Mouse (Mus musculus): ENCODE measurements around the gene Abcc8. TPM values are rescaled to one million over a fixed set of nuclear protein-coding genes. Genes with fewer than 3 reads are reported as not detected.

Gene Abcc8
- polyA plus RNA-seq, 1 experiment from 2014 or later, result 1.5 TPM

- peaks cover 72% of the 10 kb centered on the region for H3K27me3 ChIP-seq (ENCODE audit: poor library complexity, severe bottlenecking)
- H3K4me3 ChIP-seq, result no peak overlapping the region
- 84% methylated on average over 19 of the region's 19 CpGs for WGBS
- no peak overlapping the region for H3K27ac ChIP-seq
- DNase-seq (ENCODE audit: extremely low spot score, low spot score), result no peak
- H3K36me3 ChIP-seq (replicated peaks), result no peaks in the 10 kb centered on the region
- H3K4me1 ChIP-seq, result peaks cover 16% of the 10 kb centered on the region
- H3K9me3 ChIP-seq, result no peaks in the 10 kb centered on the region
Measured at GRCm38 (mm10) chr7:46098221-46098918, 81.5 kb downstream of the Abcc8 start.

DNA sequence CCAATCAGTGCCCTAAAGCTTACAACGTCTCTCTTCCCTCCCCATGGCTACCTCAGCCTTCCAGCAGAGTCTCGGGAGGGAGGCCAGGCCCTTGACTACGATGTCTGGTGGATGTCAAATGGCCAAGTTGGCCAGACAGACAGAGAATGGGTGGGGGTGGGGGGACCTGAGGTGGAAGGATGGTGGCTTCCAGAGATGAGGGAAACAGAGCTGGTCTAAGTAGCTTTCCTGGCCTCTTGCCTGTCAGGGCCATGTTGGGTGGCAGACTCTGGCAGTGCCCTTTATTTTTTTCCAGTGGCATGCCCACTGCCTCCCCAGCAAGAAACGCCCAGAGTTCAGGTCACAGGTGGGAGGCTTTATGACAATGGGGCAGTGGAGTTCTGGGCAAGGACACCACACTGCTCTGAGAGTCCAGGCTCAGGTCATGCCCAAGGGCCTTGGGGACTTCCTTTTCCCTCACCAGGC lies 82.5 kb downstream of the Abcc8 start:
- WGBS, result 76% methylated on average over 4 of the region's 4 CpGs
- H3K9me3 ChIP-seq, result no peaks in the 10 kb centered on the region
- H3K4me3 ChIP-seq, result no peak overlapping the region
- peaks cover 82% of the 10 kb centered on the region for H3K27me3 ChIP-seq (ENCODE audit: poor library complexity, severe bottlenecking)
- H3K27ac ChIP-seq, result no peak overlapping the region
- no peaks in the 10 kb centered on the region for H3K36me3 ChIP-seq (replicated peaks)
- peaks cover 24% of the 10 kb centered on the region for H3K4me1 ChIP-seq
- DNase-seq (ENCODE audit: extremely low spot score, low spot score), result no peak

DNA sequence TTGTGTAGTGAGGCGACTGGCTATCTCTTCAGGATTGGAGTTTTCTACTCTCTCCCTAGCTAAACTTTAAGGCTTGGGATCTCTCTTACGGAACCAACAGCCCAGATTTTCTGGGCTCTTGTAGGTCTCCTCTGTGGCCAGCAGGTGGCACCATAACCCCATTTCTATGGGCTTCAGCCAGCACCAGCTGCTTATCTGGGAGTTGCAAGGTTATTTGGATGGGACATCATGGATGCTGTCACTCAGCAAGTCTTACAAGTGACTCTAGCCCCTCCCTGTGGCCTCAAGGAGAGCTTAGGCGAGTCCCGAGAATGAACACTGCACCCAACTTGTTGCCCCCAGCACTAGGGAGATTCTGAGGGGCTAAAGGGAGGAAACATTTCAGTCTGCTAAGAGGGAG lies 83.7 kb downstream of the Abcc8 start:
- peaks cover 92% of the 10 kb centered on the region for H3K27me3 ChIP-seq (ENCODE audit: poor library complexity, severe bottlenecking)
- no peak overlapping the region for H3K27ac ChIP-seq
- DNase-seq (ENCODE audit: extremely low spot score, low spot score), result peak; percentile 70
- H3K4me1 ChIP-seq, result peaks cover 24% of the 10 kb centered on the region
- 5% methylated on average over 4 of the region's 4 CpGs for WGBS
- no peaks in the 10 kb centered on the region for H3K9me3 ChIP-seq
- H3K4me3 ChIP-seq, result no peak overlapping the region
- no peaks in the 10 kb centered on the region for H3K36me3 ChIP-seq (replicated peaks)

- WGBS, result 31% methylated on average over 8 of the region's 8 CpGs
- H3K36me3 ChIP-seq (replicated peaks), result no peaks in the 10 kb centered on the region
- H3K27ac ChIP-seq, result no peak overlapping the region
- H3K27me3 ChIP-seq (ENCODE audit: poor library complexity, severe bottlenecking), result peaks cover 73% of the 10 kb centered on the region
- H3K4me3 ChIP-seq, result no peak overlapping the region
- H3K9me3 ChIP-seq, result peaks cover 8% of the 10 kb centered on the region; the same call in 1 of the 2 replicates
- DNase-seq (ENCODE audit: extremely low spot score, low spot score), result no peak
- H3K4me1 ChIP-seq, result peaks cover 12% of the 10 kb centered on the region
Measured at GRCm38 (mm10) chr7:46092803-46093202, 87.0 kb downstream of the Abcc8 start.

GRCm38 (mm10) chr7:46088241-46088640 lies 91.6 kb downstream of the Abcc8 start:
- DNase-seq (ENCODE audit: extremely low spot score, low spot score), result no peak
- Histone ChIP-seq H3K4me1 (peaks cover 10% of the 10 kb centered on the region), H3K9me3 (peaks cover 8% of the 10 kb centered on the region; the same call in 1 of the 2 replicates), H3K36me3 (replicated peaks) (peaks cover 20% of the 10 kb centered on the region), H3K27ac (no peak overlapping the region), H3K4me3 (no peak overlapping the region), H3K27me3 (ENCODE audit: poor library complexity, severe bottlenecking) (peaks cover 27% of the 10 kb centered on the region)
- WGBS, result 91% methylated on average over 6 of the region's 6 CpGs

DNA sequence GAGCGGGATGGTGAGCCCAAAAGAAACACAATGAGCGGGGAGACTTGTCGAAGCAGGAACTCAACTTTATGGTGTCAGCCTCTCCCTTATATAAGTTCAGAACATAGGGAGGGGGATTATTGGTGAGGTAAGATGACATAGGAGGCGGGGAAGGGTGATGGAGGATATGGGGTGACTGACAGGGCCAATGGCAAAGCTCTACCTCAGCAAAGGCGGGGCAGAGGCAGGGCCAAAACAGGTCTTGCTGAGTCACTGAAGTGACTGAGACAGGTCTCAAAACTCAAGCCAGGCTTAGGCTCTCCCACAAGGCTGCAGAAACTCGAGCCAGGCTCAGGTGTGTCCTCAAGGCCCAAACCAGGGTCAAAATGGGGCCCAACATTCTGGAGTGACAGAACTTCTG lies 93.5 kb downstream of the Abcc8 start:
- H3K4me3 ChIP-seq, result no peak overlapping the region
- H3K27me3 ChIP-seq (ENCODE audit: poor library complexity, severe bottlenecking), result peaks cover 11% of the 10 kb centered on the region; the same call in 1 of the 2 replicates
- H3K9me3 ChIP-seq, result peaks cover 8% of the 10 kb centered on the region; the same call in 1 of the 2 replicates
- peaks cover 2% of the 10 kb centered on the region; the same call in 1 of the 2 replicates for H3K4me1 ChIP-seq
- no peak overlapping the region for H3K27ac ChIP-seq
- DNase-seq (ENCODE audit: extremely low spot score, low spot score), result no peak
- H3K36me3 ChIP-seq (replicated peaks), result peaks cover 39% of the 10 kb centered on the region
- WGBS, result 86% methylated on average over 6 of the region's 6 CpGs

GRCm38 (mm10) chr7:46084839-46085513 lies 94.9 kb downstream of the Abcc8 start:
- WGBS, result 79% methylated on average over 16 of the region's 16 CpGs
- no peak for DNase-seq (ENCODE audit: extremely low spot score, low spot score)
- H3K9me3 ChIP-seq, result peaks cover 8% of the 10 kb centered on the region; the same call in 1 of the 2 replicates
- no peaks in the 10 kb centered on the region; the same call in 1 of the 2 replicates for H3K27me3 ChIP-seq (ENCODE audit: poor library complexity, severe bottlenecking)
- peaks cover 53% of the 10 kb centered on the region for H3K36me3 ChIP-seq (replicated peaks)
- no peak overlapping the region for H3K27ac ChIP-seq
- H3K4me3 ChIP-seq, result no peak overlapping the region
- peaks cover 2% of the 10 kb centered on the region; the same call in 1 of the 2 replicates for H3K4me1 ChIP-seq

GRCm38 (mm10) chr7:46084024-46084423 lies 95.8 kb downstream of the Abcc8 start:
- Histone ChIP-seq H3K27ac (no peak overlapping the region), H3K36me3 (replicated peaks) (peaks cover 62% of the 10 kb centered on the region)
- 93% methylated on average over 10 of the region's 10 CpGs for WGBS

GRCm38 (mm10) chr7:46077675-46078074 lies 102.2 kb downstream of the Abcc8 start:
- DNase-seq (ENCODE audit: extremely low spot score, low spot score), result no peak
- no peak overlapping the region for H3K27ac ChIP-seq

More at GRCm38 (mm10) chr7:46084024-46084423, 95.8 kb downstream of the Abcc8 start:
- H3K4me1 ChIP-seq, result peaks cover 2% of the 10 kb centered on the region; the same call in 1 of the 2 replicates
- H3K9me3 ChIP-seq, result peaks cover 5% of the 10 kb centered on the region; the same call in 1 of the 2 replicates
- no peak overlapping the region for H3K4me3 ChIP-seq
- H3K27me3 ChIP-seq (ENCODE audit: poor library complexity, severe bottlenecking), result no peaks in the 10 kb centered on the region
- no peak for DNase-seq (ENCODE audit: extremely low spot score, low spot score)

GRCm38 (mm10) chr7:46076844-46077243 lies 103.0 kb downstream of the Abcc8 start:
- H3K27ac ChIP-seq, result no peak overlapping the region
- no peaks in the 10 kb centered on the region for H3K9me3 ChIP-seq
- H3K27me3 ChIP-seq (ENCODE audit: poor library complexity, severe bottlenecking), result no peaks in the 10 kb centered on the region
- H3K4me1 ChIP-seq, result no peaks in the 10 kb centered on the region
- no peak for DNase-seq (ENCODE audit: extremely low spot score, low spot score)
- peaks cover 98% of the 10 kb centered on the region for H3K36me3 ChIP-seq (replicated peaks)
- H3K4me3 ChIP-seq, result no peak overlapping the region
- 88% methylated on average over 7 of the region's 7 CpGs for WGBS

More at GRCm38 (mm10) chr7:46077675-46078074, 102.2 kb downstream of the Abcc8 start:
- H3K4me1 ChIP-seq, result no peaks in the 10 kb centered on the region
- no peaks in the 10 kb centered on the region for H3K9me3 ChIP-seq
- H3K36me3 ChIP-seq (replicated peaks), result peaks cover 98% of the 10 kb centered on the region
- H3K4me3 ChIP-seq, result no peak overlapping the region
- 92% methylated on average over 12 of the region's 12 CpGs for WGBS
- no peaks in the 10 kb centered on the region for H3K27me3 ChIP-seq (ENCODE audit: poor library complexity, severe bottlenecking)

GRCm38 (mm10) chr7:46068831-46069230 lies 111.0 kb downstream of the Abcc8 start:
- Histone ChIP-seq H3K27ac (no peak overlapping the region), H3K27me3 (ENCODE audit: poor library complexity, severe bottlenecking) (no peaks in the 10 kb centered on the region), H3K4me3 (no peak overlapping the region), H3K9me3 (no peaks in the 10 kb centered on the region), H3K36me3 (replicated peaks) (peaks cover 99% of the 10 kb centered on the region), H3K4me1 (no peaks in the 10 kb centered on the region)
- DNase-seq (ENCODE audit: extremely low spot score, low spot score), result no peak
- 96% methylated on average over 8 of the region's 8 CpGs for WGBS

GRCm38 (mm10) chr7:46063296-46063695 lies 116.5 kb downstream of the Abcc8 start:
- WGBS, result 96% methylated on average over 6 of the region's 6 CpGs
- H3K9me3 ChIP-seq, result no peaks in the 10 kb centered on the region
- no peak for DNase-seq (ENCODE audit: extremely low spot score, low spot score)
- no peaks in the 10 kb centered on the region for H3K27me3 ChIP-seq (ENCODE audit: poor library complexity, severe bottlenecking)
- H3K4me3 ChIP-seq, result no peak overlapping the region
- no peak overlapping the region for H3K27ac ChIP-seq
- H3K36me3 ChIP-seq (replicated peaks), result peaks cover 100% of the 10 kb centered on the region
- H3K4me1 ChIP-seq, result no peaks in the 10 kb centered on the region

DNA sequence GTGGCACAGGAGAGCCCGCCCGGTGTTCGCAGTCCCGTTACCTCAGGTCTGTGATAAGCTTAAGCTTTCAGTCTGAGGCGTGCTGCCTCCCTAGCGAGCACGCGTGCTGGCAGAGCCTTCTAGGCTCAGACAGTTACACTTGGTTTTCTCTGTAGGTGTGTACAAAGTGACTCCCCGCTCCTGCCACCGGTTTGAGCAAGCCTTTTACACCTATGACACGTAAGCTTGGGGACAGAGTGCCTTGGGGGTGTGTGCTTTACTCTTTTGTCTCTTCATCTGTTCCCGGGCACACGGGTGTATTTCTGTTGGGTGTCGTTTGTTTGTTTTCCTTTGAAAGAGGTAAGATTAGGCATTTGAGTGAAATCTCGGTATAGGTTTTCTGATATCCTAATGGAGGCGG lies 118.2 kb downstream of the Abcc8 start:
- H3K36me3 ChIP-seq (replicated peaks), result peaks cover 100% of the 10 kb centered on the region
- no peak overlapping the region for H3K27ac ChIP-seq
- 97% methylated on average over 16 of the region's 16 CpGs for WGBS
- H3K9me3 ChIP-seq, result no peaks in the 10 kb centered on the region
- no peaks in the 10 kb centered on the region for H3K27me3 ChIP-seq (ENCODE audit: poor library complexity, severe bottlenecking)
- no peaks in the 10 kb centered on the region for H3K4me1 ChIP-seq
- no peak for DNase-seq (ENCODE audit: extremely low spot score, low spot score)
- no peak overlapping the region for H3K4me3 ChIP-seq

Data from forebrain, embryonic 10.5 days (tissue).